14 mouse cellular contexts compared by ENCODE assay signal in genomic region chr8:119802592-119802991, GRCm38 (mm10). TPM values are rescaled to one million over a fixed set of nuclear protein-coding genes. Genes with fewer than 3 reads are reported as not detected.
A peak's percentile ranks its signal among the peaks of the same experiment; 100 is the strongest.
DNase-seq lines count a peak whose midpoint lies in the region; ATAC-seq and TF ChIP-seq lines count a peak whose summit lies in the region.
"Had no signal": no experiment of that assay in that cellular context is flagged by ENCODE, and none has a peak within 500 bp of the region (broad histone marks: within the 10 kb centered on the region; RNA-seq: fewer than 3 reads in every experiment).

No protein-coding gene starts in this region.

- ATAC-seq in lung, embryonic 14.5 days (ENCODE audit: insufficient read depth): no peak

- no peaks in the 10 kb centered on the region for H3K36me3 ChIP-seq in lung, embryonic 14.5 days (ENCODE audit: insufficient read depth)
- no peaks in the 10 kb centered on the region for H3K36me3 ChIP-seq in ES-E14 (ENCODE audit: control insufficient read depth, insufficient read depth, low read length, poor library complexity, severe bottlenecking)

- peak; percentile 43 for TF ChIP-seq CTCF in gastrocnemius, adult 2 months (IDR thresholded peaks at IDR 0.05)
- TF ChIP-seq CTCF in lung, embryonic 14.5 days (IDR thresholded peaks at IDR 0.05; ENCODE audit: low read depth): peak; percentile 58

- no peak for DNase-seq in gastrocnemius, adult 2 months
- DNase-seq in gastrocnemius, adult 18-20 months (ENCODE audit: low spot score): no peak
- DNase-seq in lung, embryonic 14.5 days: no peak
- no peak for DNase-seq in lung, postnatal 36 days
- peak; percentile 81 for DNase-seq in ES-E14 (ENCODE audit: low read depth, low spot score)
- peak; percentile 37 for DNase-seq in retina, embryonic 14.5 days (ENCODE audit: low spot score)
- DNase-seq in kidney, adult 8-10 months: no peak
- DNase-seq in right cerebral cortex, postnatal 25 days: no peak
- DNase-seq: cerebellum, adult 11-12 months; heart, adult 11 months; kidney, postnatal 4 days; left cerebral cortex, postnatal 4 days had no signal

- H3K9me3 ChIP-seq in lung, embryonic 14.5 days (ENCODE audit: low read depth, low read length): no peaks in the 10 kb centered on the region
- peaks cover 2% of the 10 kb centered on the region; the same call in 1 of the 2 replicates for H3K9me3 ChIP-seq in ES-E14 (ENCODE audit: control insufficient read depth, insufficient read depth, low read depth, low read length)
- H3K9me3 ChIP-seq: hindbrain, embryonic 10.5 days had no signal

- no peak overlapping the region for H3K4me2 ChIP-seq in lung, embryonic 14.5 days

- no peaks in the 10 kb centered on the region for H3K27me3 ChIP-seq in lung, embryonic 14.5 days (ENCODE audit: insufficient read depth, low read length)

- H3K4me1 ChIP-seq in lung, embryonic 14.5 days (ENCODE audit: insufficient read depth): peaks cover 5% of the 10 kb centered on the region
- H3K4me1 ChIP-seq in ES-E14 (ENCODE audit: control insufficient read depth in 2 of 2, insufficient read depth in 2 of 2, low read length in 2 of 2, poor library complexity in 1 of 2): peaks cover 0 to 9% of the 10 kb centered on the region in 2 experiments; a peak in 1 of 4 replicates

- H3K4me3 ChIP-seq in gastrocnemius, adult 2 months: no peak overlapping the region
- H3K4me3 ChIP-seq in lung, embryonic 14.5 days (ENCODE audit: low read depth, low read length): no peak overlapping the region
- H3K4me3 ChIP-seq in ES-E14 (ENCODE audit: insufficient read depth in 1 of 2, low read depth in 1 of 2, low read length in 2 of 2, poor library complexity in 1 of 2, severe bottlenecking in 1 of 2): no peak overlapping the region
- H3K4me3 ChIP-seq: hindbrain, embryonic 10.5 days had no signal

- intact Hi-C loops in gastrocnemius, adult 2 months (cut with DNase I): no loop called here

- WGBS in lung, embryonic 14.5 days: 95% methylated on average over 1 of the region's 1 CpGs

- H3K9ac ChIP-seq in lung, embryonic 14.5 days: no peak overlapping the region
- no peak overlapping the region for H3K9ac ChIP-seq in ES-E14 (ENCODE audit: insufficient read depth, low read depth, low read length, poor library complexity, severe bottlenecking)

- in situ Hi-C loops in ES-E14 (cut with MboI; ENCODE audit: low sequenced_read_pairs in 2 of 2, unreplicated experiment in 2 of 2): no loop called here

- H3K27ac ChIP-seq in gastrocnemius, adult 2 months: no peak overlapping the region
- no peak overlapping the region for H3K27ac ChIP-seq in lung, embryonic 14.5 days (ENCODE audit: low read depth)
- no peak overlapping the region for H3K27ac ChIP-seq in ES-E14 (ENCODE audit: insufficient read depth, low read depth, low read length, poor library complexity, severe bottlenecking)
- H3K27ac ChIP-seq: hindbrain, embryonic 10.5 days; macrophage had no signal

TF ChIP-seq in ES-E14, 5 proteins besides CTCF, POLR2A, EP300 and RAD21:
- TF ChIP-seq ZC3H11A (IDR thresholded peaks at IDR 0.05; ENCODE audit: borderline replicate concordance, low read depth, low read length): no peak
- TF ChIP-seq MAFK (IDR thresholded peaks at IDR 0.05; ENCODE audit: insufficient read depth, low read depth, low read length): no peak
- TF ChIP-seq ZNF384 (IDR thresholded peaks at IDR 0.05; ENCODE audit: low read depth, low read length): no peak
- TF ChIP-seq HCFC1 (IDR thresholded peaks at IDR 0.05; ENCODE audit: borderline replicate concordance, insufficient read depth, low read length): no peak
- TF ChIP-seq CHD2 (IDR thresholded peaks at IDR 0.05; ENCODE audit: low read depth, low read length): no peak

RNA-seq across cellular contexts. Expression of gene Tldc1, which starts 24.4 kb away (rescaled TPM):
- total RNA-seq in gastrocnemius, adult 2 months (2021): 1 to 10 TPM; 3.0 to 3.3 TPM
- 1 to 10 TPM; 3.4 TPM for total RNA-seq in gastrocnemius, adult 18-20 months (2021)
- 9.7 and 10.3 TPM in 2 replicates for polyA plus RNA-seq in lung, embryonic 14.5 days (2014; fragmentation: Nextera tagmentation; extraction: Ambion mirVana)
- total RNA-seq in ES-E14 (2012; rRNA removed): 7.0 and 9.2 TPM in 2 replicates

RNA-seq across cellular contexts. Expression of gene Cotl1, which starts 37.8 kb away (rescaled TPM):
- total RNA-seq in gastrocnemius, adult 2 months (2021): 1 to 10 TPM; 3.2 to 7.4 TPM
- 1 to 10 TPM; 4.7 to 6.0 TPM for total RNA-seq in gastrocnemius, adult 18-20 months (2021)
- 201 and 204 TPM in 2 replicates for polyA plus RNA-seq in lung, embryonic 14.5 days (2014; fragmentation: Nextera tagmentation; extraction: Ambion mirVana)
- 40.5 and 73.3 TPM in 2 replicates for total RNA-seq in ES-E14 (2012; rRNA removed)

RNA-seq across cellular contexts. Expression of gene Klhl36, which starts 59.5 kb away (rescaled TPM):
- 1 to 10 TPM in 1 of 2 experiments, under 1 TPM in 1; 0.71 to 1.1 TPM for total RNA-seq in gastrocnemius, adult 2 months (2021)
- 1 to 10 TPM; 1.2 to 1.3 TPM for total RNA-seq in gastrocnemius, adult 18-20 months (2021)
- polyA plus RNA-seq in lung, embryonic 14.5 days (2014; fragmentation: Nextera tagmentation; extraction: Ambion mirVana): 11.5 and 11.8 TPM in 2 replicates
- total RNA-seq in ES-E14 (2012; rRNA removed): 3.2 and 3.6 TPM in 2 replicates

Comparison
In these comparisons a context has a peak if more than half of its experiments do, and no peak if none do; other contexts are left out.
1. DNase-seq: peak in ES-E14 (single experiment) and retina, embryonic 14.5 days (single experiment); none in gastrocnemius, adult 2 months (single experiment), gastrocnemius, adult 18-20 months (single experiment), lung, embryonic 14.5 days (single experiment), lung, postnatal 36 days (single experiment), kidney, adult 8-10 months (0 of 2) and right cerebral cortex, postnatal 25 days (single experiment).